Mouse (Mus musculus): ENCODE measurements around the gene Mum1. TPM values are rescaled to one million over a fixed set of nuclear protein-coding genes. Genes with fewer than 3 reads are reported as not detected.

The Mum1 gene
- polyA plus RNA-seq (2014; fragmentation: Nextera tagmentation; extraction: Ambion mirVana), result 39.6 and 42.4 TPM in 2 replicates

- Histone ChIP-seq H3K27me3 (replicated peaks; ENCODE audit: control insufficient read depth, insufficient read depth, low read length) (no peaks in the 10 kb centered on the region), H3K9me3 (replicated peaks; ENCODE audit: control insufficient read depth, low read length) (no peaks in the 10 kb centered on the region), H3K4me1 (ENCODE audit: control insufficient read depth, insufficient read depth, low read length) (peaks cover 25% of the 10 kb centered on the region), H3K4me3 (ENCODE audit: low read depth, low read length) (peak within 1 kb of the TSS; percentile 81), H3K27ac (ENCODE audit: low read depth, low read length) (peak within 1 kb of the TSS; percentile 95), H3K9ac (ENCODE audit: low read length) (peak within 1 kb of the TSS; percentile 96), H3K36me3 (ENCODE audit: control insufficient read depth, insufficient read depth, low read length) (peaks cover 21% of the 10 kb centered on the region), H3K4me2 (ENCODE audit: low read length) (peak within 1 kb of the TSS; percentile 95)
- ATAC-seq, result peak; percentile 97
- peak; percentile 98 for DNase-seq (ENCODE audit: low spot score)
- under 1% methylated on average over 53 of the region's 75 CpGs for WGBS
Observed at GRCm38 (mm10) chr10:80226416-80227165, at the start of gene Mum1. Gene Mum1, plus strand, starts transcription at chr10:80226434.

GRCm38 (mm10) chr10:80177441-80178279 is 48.6 kb upstream of the Mum1 start:
- H3K9ac ChIP-seq (ENCODE audit: low read length), result peak overlapping the region; percentile 3; the same call in 1 of the 2 replicates
- 63% methylated on average over 7 of the region's 7 CpGs for WGBS
- H3K4me1 ChIP-seq (ENCODE audit: control insufficient read depth, insufficient read depth, low read length), result peaks cover 13% of the 10 kb centered on the region

GRCm38 (mm10) chr10:80179068-80180051 is 46.9 kb upstream of the Mum1 start, which contains the start of gene Efna2:
Gene Efna2, plus strand, starts transcription at chr10:80179482.
- H3K9me3 ChIP-seq (replicated peaks; ENCODE audit: control insufficient read depth, low read length), result no peaks in the 10 kb centered on the region
- H3K27me3 ChIP-seq (replicated peaks; ENCODE audit: control insufficient read depth, insufficient read depth, low read length), result no peaks in the 10 kb centered on the region
- H3K4me2 ChIP-seq (ENCODE audit: low read length), result peak within 1 kb of the TSS; percentile 89
- peak; percentile 85 for DNase-seq (ENCODE audit: low spot score)
- H3K27ac ChIP-seq (ENCODE audit: low read depth, low read length), result peak within 1 kb of the TSS; percentile 82
- peaks cover 13% of the 10 kb centered on the region for H3K4me1 ChIP-seq (ENCODE audit: control insufficient read depth, insufficient read depth, low read length)
- peak; percentile 87 for ATAC-seq
- peaks cover 15% of the 10 kb centered on the region for H3K36me3 ChIP-seq (ENCODE audit: control insufficient read depth, insufficient read depth, low read length)
- WGBS, result 2% methylated on average over 40 of the region's 106 CpGs
- H3K4me3 ChIP-seq (ENCODE audit: low read depth, low read length), result peak within 1 kb of the TSS; percentile 81
- peak within 1 kb of the TSS; percentile 97 for H3K9ac ChIP-seq (ENCODE audit: low read length)

More at GRCm38 (mm10) chr10:80177441-80178279, 48.6 kb upstream of the Mum1 start:
- Histone ChIP-seq H3K27me3 (replicated peaks; ENCODE audit: control insufficient read depth, insufficient read depth, low read length) (no peaks in the 10 kb centered on the region), H3K27ac (ENCODE audit: low read depth, low read length) (no peak overlapping the region), H3K36me3 (ENCODE audit: control insufficient read depth, insufficient read depth, low read length) (peaks cover 9% of the 10 kb centered on the region; the same call in 1 of the 2 replicates), H3K4me3 (ENCODE audit: low read depth, low read length) (no peak overlapping the region), H3K9me3 (replicated peaks; ENCODE audit: control insufficient read depth, low read length) (no peaks in the 10 kb centered on the region), H3K4me2 (ENCODE audit: low read length) (no peak overlapping the region)
- ATAC-seq, result no peak
- DNase-seq (ENCODE audit: low spot score), result no peak

GRCm38 (mm10) chr10:80180288-80180687 is 45.9 kb upstream of the Mum1 start:
- WGBS, result 54% methylated on average over 6 of the region's 6 CpGs
- Histone ChIP-seq H3K9ac (ENCODE audit: low read length) (peak overlapping the region; percentile 97), H3K27ac (ENCODE audit: low read depth, low read length) (no peak overlapping the region), H3K36me3 (ENCODE audit: control insufficient read depth, insufficient read depth, low read length) (peaks cover 15% of the 10 kb centered on the region), H3K27me3 (replicated peaks; ENCODE audit: control insufficient read depth, insufficient read depth, low read length) (no peaks in the 10 kb centered on the region), H3K4me3 (ENCODE audit: low read depth, low read length) (peak overlapping the region; percentile 81), H3K4me2 (ENCODE audit: low read length) (peak overlapping the region; percentile 89), H3K4me1 (ENCODE audit: control insufficient read depth, insufficient read depth, low read length) (peaks cover 13% of the 10 kb centered on the region), H3K9me3 (replicated peaks; ENCODE audit: control insufficient read depth, low read length) (no peaks in the 10 kb centered on the region)
- DNase-seq (ENCODE audit: low spot score) (no peak), ATAC-seq (no peak)

- 43% methylated on average over 5 of the region's 5 CpGs for WGBS
- Histone ChIP-seq H3K27me3 (replicated peaks; ENCODE audit: control insufficient read depth, insufficient read depth, low read length) (no peaks in the 10 kb centered on the region), H3K27ac (ENCODE audit: low read depth, low read length) (no peak overlapping the region), H3K4me3 (ENCODE audit: low read depth, low read length) (peak overlapping the region; percentile 81), H3K4me2 (ENCODE audit: low read length) (peak overlapping the region; percentile 89), H3K9ac (ENCODE audit: low read length) (peak overlapping the region; percentile 97), H3K9me3 (replicated peaks; ENCODE audit: control insufficient read depth, low read length) (no peaks in the 10 kb centered on the region), H3K36me3 (ENCODE audit: control insufficient read depth, insufficient read depth, low read length) (peaks cover 15% of the 10 kb centered on the region), H3K4me1 (ENCODE audit: control insufficient read depth, insufficient read depth, low read length) (peaks cover 13% of the 10 kb centered on the region)
- DNase-seq (ENCODE audit: low spot score), result no peak
- no peak for ATAC-seq
Observed at GRCm38 (mm10) chr10:80180823-80181222, 45.4 kb upstream of the Mum1 start.

GRCm38 (mm10) chr10:80182547-80182946 is 43.7 kb upstream of the Mum1 start:
- DNase-seq (ENCODE audit: low spot score), result no peak
- H3K4me2 ChIP-seq (ENCODE audit: low read length), result no peak overlapping the region
- H3K4me1 ChIP-seq (ENCODE audit: control insufficient read depth, insufficient read depth, low read length), result peaks cover 13% of the 10 kb centered on the region
- no peak for ATAC-seq
- H3K4me3 ChIP-seq (ENCODE audit: low read depth, low read length), result no peak overlapping the region
- no peak overlapping the region for H3K27ac ChIP-seq (ENCODE audit: low read depth, low read length)
- no peaks in the 10 kb centered on the region for H3K9me3 ChIP-seq (replicated peaks; ENCODE audit: control insufficient read depth, low read length)
- 93% methylated on average over 7 of the region's 7 CpGs for WGBS
- H3K9ac ChIP-seq (ENCODE audit: low read length), result no peak overlapping the region
- H3K36me3 ChIP-seq (ENCODE audit: control insufficient read depth, insufficient read depth, low read length), result peaks cover 26% of the 10 kb centered on the region
- H3K27me3 ChIP-seq (replicated peaks; ENCODE audit: control insufficient read depth, insufficient read depth, low read length), result no peaks in the 10 kb centered on the region

- ATAC-seq (no peak), DNase-seq (ENCODE audit: low spot score) (no peak)
- peaks cover 44% of the 10 kb centered on the region for H3K36me3 ChIP-seq (ENCODE audit: control insufficient read depth, insufficient read depth, low read length)
- no peaks in the 10 kb centered on the region for H3K27me3 ChIP-seq (replicated peaks; ENCODE audit: control insufficient read depth, insufficient read depth, low read length)
- H3K9me3 ChIP-seq (replicated peaks; ENCODE audit: control insufficient read depth, low read length), result no peaks in the 10 kb centered on the region
- H3K4me2 ChIP-seq (ENCODE audit: low read length), result no peak overlapping the region
- H3K27ac ChIP-seq (ENCODE audit: low read depth, low read length), result no peak overlapping the region
- peaks cover 9% of the 10 kb centered on the region for H3K4me1 ChIP-seq (ENCODE audit: control insufficient read depth, insufficient read depth, low read length)
- no peak overlapping the region for H3K4me3 ChIP-seq (ENCODE audit: low read depth, low read length)
- 46% methylated on average over 27 of the region's 27 CpGs for WGBS
- no peak overlapping the region for H3K9ac ChIP-seq (ENCODE audit: low read length)
Observed at GRCm38 (mm10) chr10:80186649-80187048, 39.6 kb upstream of the Mum1 start.

- peaks cover 9% of the 10 kb centered on the region for H3K4me1 ChIP-seq (ENCODE audit: control insufficient read depth, insufficient read depth, low read length)
- H3K4me2 ChIP-seq (ENCODE audit: low read length), result no peak overlapping the region
- no peak overlapping the region for H3K9ac ChIP-seq (ENCODE audit: low read length)
- no peaks in the 10 kb centered on the region for H3K9me3 ChIP-seq (replicated peaks; ENCODE audit: control insufficient read depth, low read length)
- H3K27ac ChIP-seq (ENCODE audit: low read depth, low read length), result no peak overlapping the region
- H3K27me3 ChIP-seq (replicated peaks; ENCODE audit: control insufficient read depth, insufficient read depth, low read length), result no peaks in the 10 kb centered on the region
- ATAC-seq (no peak), DNase-seq (ENCODE audit: low spot score) (no peak)
- WGBS, result 87% methylated on average over 10 of the region's 10 CpGs
- no peak overlapping the region for H3K4me3 ChIP-seq (ENCODE audit: low read depth, low read length)
- H3K36me3 ChIP-seq (ENCODE audit: control insufficient read depth, insufficient read depth, low read length), result peaks cover 35% of the 10 kb centered on the region
Observed at GRCm38 (mm10) chr10:80187739-80188138, 38.5 kb upstream of the Mum1 start.
